Mouse (Mus musculus): ENCODE measurements around the gene Dmrtc2. TPM values are rescaled to one million over a fixed set of nuclear protein-coding genes. Genes with fewer than 3 reads are reported as not detected.

The Dmrtc2 gene
- polyA plus RNA-seq, 1 experiment from 2014 or later: not detected

GRCm38 (mm10) chr7:24877588-24877987 is 7.7 kb downstream of the Dmrtc2 start:
- WGBS: 44% methylated on average over 3 of the region's 3 CpGs
- Histone ChIP-seq H3K4me1 (peaks cover 16% of the 10 kb centered on the region; the same call in 1 of the 2 replicates), H3K27ac (no peak overlapping the region), H3K9ac (no peak overlapping the region), H3K4me3 (no peak overlapping the region), H3K4me2 (replicated peaks) (no peak overlapping the region), H3K36me3 (no peaks in the 10 kb centered on the region), H3K27me3 (no peaks in the 10 kb centered on the region), H3K9me3 (no peaks in the 10 kb centered on the region)
- ATAC-seq (ENCODE audit: insufficient number of reproducible peaks, insufficient read depth, low FRiP score, low TSS enrichment): no peak

DNA sequence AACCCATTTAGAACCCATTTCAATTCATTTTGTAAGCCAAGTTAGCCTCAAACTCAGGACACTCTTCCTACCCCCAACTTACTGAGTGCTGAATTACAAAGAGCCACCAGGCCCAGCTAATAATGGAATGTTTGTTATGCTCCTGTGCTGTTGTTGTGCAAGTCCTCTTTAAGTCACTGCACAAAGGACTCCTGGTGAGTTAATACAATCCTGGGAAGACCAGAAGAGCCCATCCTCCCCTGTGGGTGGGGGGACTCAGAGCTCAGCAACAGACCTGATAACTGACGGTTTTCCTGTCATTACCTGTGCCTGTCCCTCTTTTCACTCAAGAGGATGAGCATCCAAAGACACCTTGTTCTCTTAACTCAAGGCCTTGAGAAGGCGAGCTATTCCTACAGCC is 9.8 kb downstream of the Dmrtc2 start:
- H3K9ac ChIP-seq: no peak overlapping the region
- H3K4me2 ChIP-seq (replicated peaks): no peak overlapping the region
- no peaks in the 10 kb centered on the region for H3K36me3 ChIP-seq
- no peak overlapping the region for H3K27ac ChIP-seq
- no peaks in the 10 kb centered on the region for H3K9me3 ChIP-seq
- ATAC-seq (ENCODE audit: insufficient number of reproducible peaks, insufficient read depth, low FRiP score, low TSS enrichment): no peak
- no peak overlapping the region for H3K4me3 ChIP-seq
- H3K4me1 ChIP-seq: peaks cover 16% of the 10 kb centered on the region; the same call in 1 of the 2 replicates
- 38% methylated on average over 2 of the region's 2 CpGs for WGBS
- H3K27me3 ChIP-seq: no peaks in the 10 kb centered on the region

GRCm38 (mm10) chr7:24882416-24883199 is 12.8 kb downstream of the Dmrtc2 start:
- H3K27me3 ChIP-seq: no peaks in the 10 kb centered on the region
- no peaks in the 10 kb centered on the region for H3K9me3 ChIP-seq
- peaks cover 24% of the 10 kb centered on the region for H3K4me1 ChIP-seq
- no peak overlapping the region for H3K4me3 ChIP-seq
- H3K4me2 ChIP-seq (replicated peaks): no peak overlapping the region
- WGBS: 90% methylated on average over 9 of the region's 9 CpGs
- peaks cover 23% of the 10 kb centered on the region for H3K36me3 ChIP-seq
- no peak overlapping the region for H3K9ac ChIP-seq
- no peak for ATAC-seq (ENCODE audit: insufficient number of reproducible peaks, insufficient read depth, low FRiP score, low TSS enrichment)
- no peak overlapping the region for H3K27ac ChIP-seq

DNA sequence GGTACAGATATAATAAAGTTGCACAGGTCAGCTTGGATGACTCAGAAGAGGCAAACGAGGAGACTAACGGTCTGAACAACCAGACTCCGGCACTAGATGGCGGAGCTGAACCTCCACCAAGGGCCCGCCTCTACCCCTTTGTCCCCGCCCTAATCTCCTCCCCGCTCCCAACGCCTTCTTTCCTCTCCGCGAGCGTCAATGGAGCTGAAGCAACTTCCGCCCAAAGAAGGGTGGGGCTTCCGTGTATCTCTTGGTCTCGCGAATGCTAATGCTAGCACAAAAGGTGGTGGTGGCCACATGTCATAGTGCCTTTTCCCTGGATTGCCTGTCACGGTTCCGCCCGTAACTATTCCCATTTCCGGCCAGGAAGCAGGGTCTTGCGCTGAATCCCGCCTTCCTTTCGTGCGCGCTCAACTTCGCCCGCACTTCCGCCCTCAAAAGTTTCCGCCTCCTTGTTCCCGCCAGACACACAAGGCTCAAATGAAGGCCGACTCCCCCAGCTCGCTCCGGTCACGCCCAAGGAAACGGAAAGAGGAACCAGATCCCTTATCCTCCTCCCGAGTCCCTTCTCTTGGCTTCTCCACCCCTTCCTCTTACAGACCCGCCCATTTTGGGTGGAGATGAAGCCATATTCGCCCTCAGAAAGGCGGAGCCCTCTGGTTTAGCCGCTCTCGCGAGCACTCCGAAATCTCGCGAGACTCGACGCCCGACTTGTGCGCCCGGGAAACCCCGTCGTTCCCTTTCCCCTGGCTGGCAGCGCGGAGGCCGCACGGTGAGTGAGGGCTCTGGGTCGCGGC is 14.2 kb downstream of the Dmrtc2 start, which contains the start of gene Rps19:
Rps19 (plus strand) TSS at position 476 of the 797 bp plus-strand sequence.
- no peaks in the 10 kb centered on the region for H3K27me3 ChIP-seq
- H3K9ac ChIP-seq: peak within 1 kb of the TSS; percentile 98
- H3K27ac ChIP-seq: peak within 1 kb of the TSS; percentile 82
- ATAC-seq (ENCODE audit: insufficient number of reproducible peaks, insufficient read depth, low FRiP score, low TSS enrichment): peak; percentile 91
- no peaks in the 10 kb centered on the region for H3K9me3 ChIP-seq
- H3K4me3 ChIP-seq: peak within 1 kb of the TSS; percentile 87
- peaks cover 18% of the 10 kb centered on the region for H3K4me1 ChIP-seq
- WGBS: under 1% methylated on average over 57 of the region's 57 CpGs
- H3K36me3 ChIP-seq: peaks cover 38% of the 10 kb centered on the region
- peak within 1 kb of the TSS; percentile 84 for H3K4me2 ChIP-seq (replicated peaks)

- ATAC-seq (ENCODE audit: insufficient number of reproducible peaks, insufficient read depth, low FRiP score, low TSS enrichment): no peak; the same call in 1 of the 2 replicates
- 0% methylated on average over 47 of the region's 47 CpGs for WGBS
- no peaks in the 10 kb centered on the region for H3K27me3 ChIP-seq
Observed at GRCm38 (mm10) chr7:24884693-24885291, 14.9 kb downstream of the Dmrtc2 start.

GRCm38 (mm10) chr7:24885468-24886307 is 15.8 kb downstream of the Dmrtc2 start:
- Histone ChIP-seq H3K9me3 (no peaks in the 10 kb centered on the region), H3K27me3 (no peaks in the 10 kb centered on the region), H3K27ac (0 out of 2 replicates have a peak overlapping the region, but pooled peaks have one; percentile 17), H3K36me3 (peaks cover 50% of the 10 kb centered on the region), H3K4me3 (peak overlapping the region; percentile 87), H3K9ac (peak overlapping the region; percentile 98), H3K4me2 (replicated peaks) (peak overlapping the region; percentile 84), H3K4me1 (peaks cover 18% of the 10 kb centered on the region)
- WGBS: 41% methylated on average over 12 of the region's 12 CpGs
- no peak for ATAC-seq (ENCODE audit: insufficient number of reproducible peaks, insufficient read depth, low FRiP score, low TSS enrichment)

More at GRCm38 (mm10) chr7:24884693-24885291, 14.9 kb downstream of the Dmrtc2 start:
- Histone ChIP-seq H3K9ac (peak overlapping the region; percentile 98), H3K4me3 (peak overlapping the region; percentile 87), H3K27ac (peak overlapping the region; percentile 82), H3K9me3 (no peaks in the 10 kb centered on the region), H3K4me2 (replicated peaks) (peak overlapping the region; percentile 84), H3K4me1 (peaks cover 18% of the 10 kb centered on the region), H3K36me3 (peaks cover 45% of the 10 kb centered on the region)

- H3K36me3 ChIP-seq: peaks cover 55% of the 10 kb centered on the region
- 67% methylated on average over 4 of the region's 4 CpGs for WGBS
- H3K4me3 ChIP-seq: peak overlapping the region; percentile 87
- H3K4me2 ChIP-seq (replicated peaks): peak overlapping the region; percentile 84
- 0 out of 2 replicates have a peak overlapping the region, but pooled peaks have one; percentile 17 for H3K27ac ChIP-seq
- no peaks in the 10 kb centered on the region for H3K27me3 ChIP-seq
- ATAC-seq (ENCODE audit: insufficient number of reproducible peaks, insufficient read depth, low FRiP score, low TSS enrichment): no peak
- H3K9ac ChIP-seq: peak overlapping the region; percentile 98
- H3K4me1 ChIP-seq: peaks cover 18% of the 10 kb centered on the region
- no peaks in the 10 kb centered on the region for H3K9me3 ChIP-seq
Observed at GRCm38 (mm10) chr7:24886308-24886633, 16.4 kb downstream of the Dmrtc2 start.

- Histone ChIP-seq H3K4me3 (0 out of 2 replicates have a peak overlapping the region, but pooled peaks have one; percentile 87), H3K4me1 (peaks cover 18% of the 10 kb centered on the region), H3K27me3 (no peaks in the 10 kb centered on the region), H3K9me3 (no peaks in the 10 kb centered on the region), H3K4me2 (replicated peaks) (peak overlapping the region; percentile 84; the same call in 1 of the 2 replicates), H3K9ac (peak overlapping the region; percentile 98; the same call in 1 of the 2 replicates), H3K27ac (0 out of 2 replicates have a peak overlapping the region, but pooled peaks have one; percentile 17), H3K36me3 (peaks cover 57% of the 10 kb centered on the region)
- WGBS: 74% methylated on average over 4 of the region's 4 CpGs
- no peak for ATAC-seq (ENCODE audit: insufficient number of reproducible peaks, insufficient read depth, low FRiP score, low TSS enrichment)
Observed at GRCm38 (mm10) chr7:24887096-24887495, 17.2 kb downstream of the Dmrtc2 start.

DNA sequence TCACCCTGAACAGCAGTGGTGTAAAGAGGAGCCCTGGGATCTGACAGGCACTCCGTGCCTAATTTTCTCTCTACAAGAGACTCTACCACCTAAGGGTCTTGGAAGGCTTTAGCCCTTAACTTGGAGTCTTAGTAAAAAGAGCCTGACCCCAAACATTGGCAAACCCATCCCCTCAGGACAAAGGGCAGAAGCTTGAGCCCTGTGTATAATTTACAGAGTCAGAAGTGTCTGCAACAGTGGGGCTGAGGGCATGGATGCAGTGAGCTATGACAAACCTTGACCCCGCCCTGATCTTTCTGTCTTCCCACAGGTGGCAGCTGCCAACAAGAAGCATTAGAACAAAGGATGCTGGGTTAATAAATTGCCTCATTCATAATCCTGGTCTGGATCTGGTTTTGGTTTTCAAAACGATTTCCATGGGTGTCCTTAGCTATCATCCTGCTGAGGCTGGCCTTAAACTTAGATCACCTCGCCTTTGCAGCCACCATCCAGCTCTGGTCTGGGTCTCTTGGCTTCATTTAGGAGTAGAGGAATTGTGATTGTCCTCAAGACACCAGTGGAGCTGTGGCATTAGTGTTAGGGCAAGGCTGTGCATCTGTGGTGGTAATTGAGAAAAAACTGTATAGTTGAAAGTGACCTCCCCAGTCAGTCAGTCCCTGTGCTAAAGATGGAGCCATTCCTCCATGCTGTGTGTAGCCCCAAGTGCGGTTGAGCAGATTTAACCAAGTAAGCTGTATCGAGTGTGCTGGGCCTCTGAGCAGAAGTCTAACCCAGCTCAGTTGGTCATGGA is 19.8 kb downstream of the Dmrtc2 start:
- Histone ChIP-seq H3K4me2 (replicated peaks) (no peak overlapping the region), H3K9me3 (no peaks in the 10 kb centered on the region), H3K27me3 (no peaks in the 10 kb centered on the region), H3K9ac (no peak overlapping the region), H3K4me3 (no peak overlapping the region), H3K27ac (no peak overlapping the region), H3K36me3 (peaks cover 57% of the 10 kb centered on the region), H3K4me1 (peaks cover 18% of the 10 kb centered on the region)
- 81% methylated on average over 6 of the region's 6 CpGs for WGBS
- no peak for ATAC-seq (ENCODE audit: insufficient number of reproducible peaks, insufficient read depth, low FRiP score, low TSS enrichment)

Measured in embryonic facial prominence, embryonic 12.5 days (tissue).